Mouse (Mus musculus) neural tube, embryonic 10.5 days (tissue): Measurements from ENCODE around the gene Olfr464.

ENCODE experiments used
- DNase-seq: peaks from one replicate; pipeline ENCODE4 v3.0.0-alpha.2; 2017; ENCODE audit warnings: low spot score; ENCODE audit errors: extremely low spot score

The Olfr464 gene

GRCm38 (mm10) chr11:87920966-87921365, at the start of gene Olfr464:
Olfr464 (minus strand) TSS chr11:87920967.
- peak; percentile 55 for DNase-seq

- no peak for DNase-seq
Observed at GRCm38 (mm10) chr11:87968356-87969122, 47.8 kb upstream of the Olfr464 start.

GRCm38 (mm10) chr11:87967692-87968289, 47.0 kb upstream of the Olfr464 start:
- DNase-seq = peak; percentile 95

DNA sequence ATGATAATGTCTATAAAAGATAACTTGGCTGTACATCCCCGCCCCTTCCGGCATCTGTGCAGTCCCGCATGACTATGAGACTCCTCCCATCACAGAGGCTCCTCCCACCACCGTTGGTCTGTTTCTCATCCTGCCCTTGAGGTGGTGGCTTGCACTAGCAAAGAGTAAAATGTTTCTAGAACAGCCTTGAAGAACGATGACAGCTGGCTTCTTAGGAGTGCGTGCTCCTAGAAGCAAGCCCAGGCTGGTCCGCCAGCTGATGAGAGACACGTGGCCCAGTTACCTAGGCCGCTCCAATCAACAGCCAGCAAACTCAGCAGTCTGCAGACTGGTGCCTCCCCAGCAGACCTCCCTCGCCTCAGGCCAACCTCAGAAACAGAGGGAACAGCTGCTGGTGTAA, 45.4 kb upstream of the Olfr464 start:
- DNase-seq = peak; percentile 29

DNA sequence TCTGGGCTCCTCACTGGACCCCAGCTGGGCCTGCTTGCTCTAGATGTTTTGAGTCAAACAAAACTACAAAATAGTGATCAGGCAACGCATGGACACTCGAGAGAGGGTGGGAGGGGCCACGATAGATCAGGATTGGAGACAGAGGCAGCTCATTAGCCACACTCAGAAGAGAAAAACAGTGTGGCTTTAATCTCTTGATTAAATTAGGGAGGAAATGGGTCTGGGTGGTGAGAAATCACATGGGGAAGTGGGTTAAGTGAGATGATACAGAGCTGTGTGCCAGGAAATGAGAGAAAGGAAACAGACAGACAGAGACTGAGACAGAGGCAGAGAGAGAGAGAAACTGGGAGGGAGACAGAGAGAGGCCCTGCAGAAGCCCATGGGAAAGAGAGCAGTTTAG, 44.5 kb upstream of the Olfr464 start:
- DNase-seq = no peak

GRCm38 (mm10) chr11:87957066-87957465, 36.3 kb upstream of the Olfr464 start:
- peak; percentile 41 for DNase-seq

- DNase-seq = no peak
Observed at GRCm38 (mm10) chr11:87955144-87955543, 34.4 kb upstream of the Olfr464 start.

GRCm38 (mm10) chr11:87949990-87950389, 29.2 kb upstream of the Olfr464 start:
- peak; percentile 21 for DNase-seq

GRCm38 (mm10) chr11:87935467-87935866, 14.7 kb upstream of the Olfr464 start:
- no peak for DNase-seq

- DNase-seq = no peak
Observed at GRCm38 (mm10) chr11:87933731-87934130, 13.0 kb upstream of the Olfr464 start.

DNA sequence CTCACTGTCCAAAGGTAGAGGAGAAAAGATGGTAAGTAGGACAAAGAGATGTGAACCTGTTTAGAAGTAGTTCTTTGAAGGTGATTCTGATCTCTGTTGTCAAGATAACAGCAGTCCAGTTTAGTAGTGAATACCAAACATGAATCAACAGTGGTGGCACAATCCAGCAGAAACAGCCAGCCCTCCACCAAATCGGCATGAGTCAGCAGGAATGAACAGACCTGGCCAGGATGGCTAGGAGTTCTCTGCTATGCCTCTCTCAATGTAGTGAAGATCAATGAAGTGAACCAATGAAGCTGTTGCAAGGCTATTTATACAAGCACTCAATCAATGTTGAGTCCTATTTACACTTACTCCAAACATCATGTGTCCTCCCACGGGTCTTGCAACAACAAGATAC, 9.6 kb upstream of the Olfr464 start:
- no peak for DNase-seq

DNA sequence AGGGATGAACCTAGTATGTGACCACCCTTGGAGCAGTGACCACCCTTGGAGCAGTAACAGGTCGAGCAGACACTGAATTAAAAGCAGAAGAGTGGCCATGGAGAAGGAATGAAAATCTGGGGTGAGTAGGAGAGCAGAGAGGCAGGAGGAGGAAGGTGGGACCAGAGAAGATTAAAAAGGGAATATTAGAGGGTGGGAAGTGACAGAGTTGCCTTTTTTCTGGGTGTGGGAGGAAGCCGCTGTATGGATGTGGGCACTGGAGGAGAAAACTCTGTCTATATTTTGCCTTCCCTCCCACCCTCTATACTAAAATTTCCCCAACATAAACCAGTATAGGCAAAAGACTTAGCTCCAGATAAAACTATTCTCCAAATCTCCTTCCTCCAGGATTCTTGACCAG, 466 bp downstream of the Olfr464 start:
- no peak for DNase-seq

GRCm38 (mm10) chr11:87916005-87916404, 4.8 kb downstream of the Olfr464 start:
- DNase-seq = no peak

GRCm38 (mm10) chr11:87904331-87904730, 16.4 kb downstream of the Olfr464 start:
- DNase-seq = no peak

GRCm38 (mm10) chr11:87897287-87897686, 23.5 kb downstream of the Olfr464 start, which contains the start of gene Olfr463:
Olfr463 (minus strand) TSS chr11:87897387.
- DNase-seq = no peak

- no peak for DNase-seq
Observed at GRCm38 (mm10) chr11:87892168-87892567, 28.6 kb downstream of the Olfr464 start, which contains the start of gene Olfr462. Olfr462 (minus strand) TSS chr11:87892268.

DNA sequence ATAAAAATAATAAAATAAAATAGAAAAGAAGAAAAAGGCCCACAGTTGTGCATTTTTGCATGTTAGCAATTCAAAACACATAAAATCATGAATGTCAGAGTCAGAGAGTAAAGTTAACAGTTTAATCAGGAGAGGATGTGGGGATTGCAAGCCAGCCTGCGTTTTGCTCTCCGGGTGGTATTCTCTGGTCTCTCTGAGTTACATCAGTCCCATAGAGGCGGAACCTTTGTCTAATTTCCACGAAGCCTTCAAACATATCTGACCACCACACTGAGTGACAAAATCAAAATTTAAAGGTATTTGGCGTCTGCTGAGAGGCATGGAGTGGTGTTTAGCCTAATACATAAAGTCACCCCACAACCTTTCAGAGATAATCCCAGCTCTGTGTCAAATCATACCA, 35.9 kb downstream of the Olfr464 start:
- DNase-seq = no peak

DNA sequence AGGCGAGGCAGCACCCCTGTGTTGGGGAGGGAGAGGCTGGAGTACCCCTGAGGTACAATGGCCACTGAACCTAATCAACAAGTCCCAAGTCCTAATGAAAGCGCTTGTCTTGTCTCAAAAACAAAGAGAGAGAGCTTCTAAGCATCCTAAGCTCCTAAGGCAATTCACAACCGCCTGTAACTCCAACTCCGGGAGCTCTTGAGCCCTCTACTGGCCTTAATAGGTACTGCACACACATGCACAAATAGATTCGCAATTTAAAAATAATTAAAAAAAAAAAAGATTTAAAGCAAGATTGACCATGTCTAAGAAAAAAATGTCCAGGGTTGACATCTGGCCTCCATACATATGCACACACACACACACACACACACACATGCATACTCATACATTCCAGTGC, 37.3 kb downstream of the Olfr464 start:
- no peak for DNase-seq

GRCm38 (mm10) chr11:87881714-87882113, 39.1 kb downstream of the Olfr464 start:
- no peak for DNase-seq

DNA sequence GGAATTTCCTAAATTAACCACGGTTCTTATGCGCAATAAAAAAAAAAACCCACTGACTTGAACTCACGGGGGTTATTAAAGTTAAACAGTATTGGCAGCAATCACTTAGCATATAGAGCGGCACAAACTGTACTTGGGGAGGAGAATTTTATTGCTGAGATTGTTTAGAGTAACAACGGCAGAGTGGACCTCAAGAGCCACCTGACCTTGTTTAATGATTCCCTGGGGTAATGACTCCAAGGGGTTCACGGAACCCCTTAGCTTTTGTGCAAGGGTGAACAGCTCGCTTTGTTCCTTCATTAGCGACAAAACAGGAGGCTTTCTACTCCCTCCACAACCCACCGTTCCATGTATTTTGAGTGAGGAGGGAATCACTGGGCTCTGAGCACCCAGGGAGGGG, 40.9 kb downstream of the Olfr464 start:
- DNase-seq = no peak

- DNase-seq = no peak
Observed at GRCm38 (mm10) chr11:87875436-87875835, 45.3 kb downstream of the Olfr464 start, which contains the start of gene Epx. Epx (minus strand) TSS chr11:87875536.

DNA sequence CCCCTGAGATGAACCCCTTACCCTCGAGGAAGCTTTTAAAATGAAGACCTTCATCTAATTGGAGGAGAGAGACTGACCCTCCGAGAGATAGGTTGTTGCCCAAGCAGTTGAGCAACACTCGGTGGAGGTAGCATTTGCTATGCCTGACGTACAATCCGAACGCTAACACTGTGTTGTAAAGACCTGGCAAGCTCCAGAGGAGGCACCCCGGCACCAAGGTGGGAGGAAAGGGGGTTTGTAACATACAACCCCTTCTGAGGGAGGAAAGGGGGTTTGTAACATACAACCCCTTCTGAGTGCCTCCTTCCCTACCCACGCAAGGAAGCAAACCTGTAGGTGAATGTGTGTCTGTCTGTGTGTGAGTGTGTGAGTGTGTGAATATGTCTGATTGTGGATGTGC, 49.0 kb downstream of the Olfr464 start:
- DNase-seq = no peak

- no peak for DNase-seq
Observed at GRCm38 (mm10) chr11:87870096-87870495, 50.7 kb downstream of the Olfr464 start.
